Mouse (Mus musculus) embryonic fibroblast, embryonic 13.5 days (primary cell): Measurements from ENCODE around the gene Nkain4.

Experiments
- CTCF ChIP-seq: IDR thresholded peaks from 2 replicates; pipeline ENCODE4 v1.5.1; 2011; ENCODE audit warnings: mild to moderate bottlenecking, control low read depth, low read length, moderate library complexity, borderline replicate concordance; ENCODE audit not compliant: insufficient read depth
- POLR2A ChIP-seq: IDR thresholded peaks from 2 replicates; pipeline ENCODE4 v1.6.1; 2011; ENCODE audit warnings: low read depth, mild to moderate bottlenecking, control low read depth, low read length, moderate library complexity

DNA sequence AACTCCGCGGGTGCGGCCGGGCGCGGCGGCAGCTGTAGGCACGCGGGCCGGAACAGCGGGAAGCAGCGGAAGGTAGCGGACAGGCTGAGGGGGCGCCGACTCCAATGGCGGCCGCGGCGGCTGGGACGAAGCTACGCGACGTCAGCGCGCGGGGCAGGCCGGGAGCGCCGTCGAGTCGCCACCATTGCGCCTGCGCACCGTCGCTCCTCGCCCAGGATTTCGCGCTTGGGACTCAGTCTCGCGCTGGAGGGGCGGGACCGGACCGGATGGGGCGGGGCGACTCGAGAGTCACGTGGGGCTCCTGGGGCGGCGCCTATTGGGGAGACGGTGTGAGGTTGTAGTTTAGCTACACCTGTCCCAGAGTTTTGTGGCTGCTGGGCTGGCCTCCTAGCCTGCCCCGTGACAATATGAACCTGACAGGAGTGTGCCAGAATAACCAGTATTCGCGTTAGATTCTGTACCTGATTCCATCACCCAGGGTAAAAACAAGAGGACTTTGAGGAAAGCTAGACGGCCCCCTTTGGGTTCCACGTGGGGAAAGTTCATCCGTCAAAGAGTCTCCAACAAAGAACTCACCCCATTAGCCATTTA is 33.6 kb downstream of the Nkain4 start, which contains the start of gene Ythdf1:
- TF ChIP-seq CTCF (no peak), POLR2A (peak; percentile 47)
